Comparison of ENCODE assay signal across 26 mouse cellular contexts in genomic region chr2:143603871-143604512, GRCm38 (mm10). TPM values are rescaled to one million over a fixed set of nuclear protein-coding genes. Genes with fewer than 3 reads are reported as not detected.
DNase-seq lines count a peak whose midpoint lies in the region; ATAC-seq lines count a peak whose summit lies in the region.
"Had no signal": no experiment of that assay in that cellular context is flagged by ENCODE, and none has a peak within 500 bp of the region (broad histone marks: within the 10 kb centered on the region; RNA-seq: fewer than 3 reads in every experiment).

No protein-coding gene starts in this region.

- no peaks in the 10 kb centered on the region for H3K27me3 ChIP-seq in kidney, embryonic 15.5 days
- H3K27me3 ChIP-seq: embryonic facial prominence, embryonic 12.5 days; embryonic facial prominence, embryonic 15.5 days; hindbrain, embryonic 12.5 days; hindbrain, embryonic 15.5 days; Patski had no signal

- no peak for DNase-seq in kidney, postnatal 36 days
- DNase-seq in kidney, postnatal 4 days, result peak; percentile 3 to 9
- no peak for DNase-seq in kidney, postnatal 10 days
- peak; percentile 30 for DNase-seq in R1 (ENCODE audit: low read depth, low spot score)
- DNase-seq in adrenal gland, adult (ENCODE audit: inconsistent age in 2 of 2, low spot score in 1 of 2), result no peak
- DNase-seq: adrenal gland, adult 2 months; adrenal gland, postnatal 14 days; B cell, adult 2 months; cerebellum, adult 11 months; cerebellum, adult 2 months; cerebellum, adult 9-11 months; cerebellum, postnatal 25 days; forebrain, postnatal 0 days; gastrocnemius, adult 2 months; gastrocnemius, postnatal 14 days; heart, adult 11 months had no signal

- H3K36me3 ChIP-seq in kidney, embryonic 15.5 days, result no peaks in the 10 kb centered on the region
- H3K36me3 ChIP-seq: embryonic facial prominence, embryonic 12.5 days; embryonic facial prominence, embryonic 15.5 days; G1E; hindbrain, embryonic 12.5 days; hindbrain, embryonic 15.5 days had no signal

- no peaks in the 10 kb centered on the region for H3K9me3 ChIP-seq in kidney, embryonic 15.5 days (replicated peaks)
- H3K9me3 ChIP-seq: embryonic facial prominence, embryonic 12.5 days; embryonic facial prominence, embryonic 15.5 days; hindbrain, embryonic 12.5 days; hindbrain, embryonic 15.5 days had no signal

- H3K27ac ChIP-seq in kidney, embryonic 15.5 days, result no peak overlapping the region
- H3K27ac ChIP-seq: embryonic facial prominence, embryonic 12.5 days; embryonic facial prominence, embryonic 15.5 days; gastrocnemius, adult 2 months; hindbrain, embryonic 12.5 days; hindbrain, embryonic 15.5 days had no signal

- H3K9ac ChIP-seq in kidney, embryonic 15.5 days, result no peak overlapping the region
- H3K9ac ChIP-seq: embryonic facial prominence, embryonic 12.5 days; embryonic facial prominence, embryonic 15.5 days; forebrain, postnatal 0 days; hindbrain, embryonic 12.5 days; hindbrain, embryonic 15.5 days had no signal

- H3K4me2 ChIP-seq in kidney, embryonic 15.5 days, result no peak overlapping the region
- H3K4me2 ChIP-seq: embryonic facial prominence, embryonic 12.5 days; embryonic facial prominence, embryonic 15.5 days; heart, embryonic 11.5 days; hindbrain, embryonic 12.5 days; hindbrain, embryonic 15.5 days had no signal

- WGBS in kidney, embryonic 15.5 days, result 39% methylated on average over 2 of the region's 2 CpGs

- H3K4me3 ChIP-seq in kidney, embryonic 15.5 days (replicated peaks), result no peak overlapping the region
- H3K4me3 ChIP-seq: embryonic facial prominence, embryonic 12.5 days; embryonic facial prominence, embryonic 15.5 days; gastrocnemius, adult 2 months; hindbrain, embryonic 12.5 days; hindbrain, embryonic 15.5 days had no signal

- 0 out of 2 replicates have a peak, but pooled peaks cover 4% of the 10 kb centered on the region for H3K4me1 ChIP-seq in kidney, embryonic 15.5 days
- H3K4me1 ChIP-seq: embryonic facial prominence, embryonic 12.5 days; embryonic facial prominence, embryonic 15.5 days; hindbrain, embryonic 12.5 days; hindbrain, embryonic 15.5 days had no signal

- ATAC-seq in kidney, embryonic 15.5 days (replicated peaks; ENCODE audit: low FRiP score), result peak; percentile 92
- ATAC-seq in activated CD4-positive, CD25-positive, alpha-beta regulatory T cell, adult 4 months, result no peak
- ATAC-seq: forebrain, embryonic 14.5 days; forebrain, postnatal 0 days; Patski had no signal

RNA-seq across cellular contexts. Expression of gene Pcsk2, which starts 58.0 kb away (rescaled TPM):
- polyA plus RNA-seq in kidney, embryonic 15.5 days (2015; fragmentation: Nextera tagmentation; extraction: Ambion mirVana), result 1.6 and 1.9 TPM in 2 replicates
- not detected for polyA plus RNA-seq in activated CD4-positive, CD25-positive, alpha-beta regulatory T cell, adult 4 months (2017; shearing (Covaris generic))
- polyA plus RNA-seq: G1E, Patski had no signal

Comparison
In these comparisons a context has a peak if more than half of its experiments do, and no peak if none do; other contexts are left out.
1. DNase-seq: peak in kidney, postnatal 4 days (2 of 2) and R1 (single experiment); none in kidney, postnatal 36 days (0 of 2), kidney, postnatal 10 days (single experiment) and adrenal gland, adult (0 of 2).